Mouse (Mus musculus) intestine, embryonic 16.5 days (tissue): ENCODE measurements at regions not wholly inside any gene's neighbourhood (a gene's known extent, or its start where the extent isn't known, plus 50 kb on each side); places are given as distances from the start of the nearest gene placed in this dataset.

Experiments
- ATAC-seq: fragments of 200-750 bp; cut with Nextera tagmentation; 2 replicates; pipeline ENCODE4 v1.8.0; 2017; ENCODE audit warnings: moderate TSS enrichment, moderate library complexity
- H3K27ac ChIP-seq: fragments of 300-500 bp; sonication (generic); 2 replicates; pipeline ENCODE4 v1.5.1; 2014; ENCODE audit warnings: mild to moderate bottlenecking, low read length
- H3K27me3 ChIP-seq: fragments of 300-500 bp; sonication (generic); replicated peaks from 2 replicates; pipeline ENCODE4 v1.6.1; 2014; ENCODE audit warnings: low read length, control low read depth, mixed read lengths; ENCODE audit not compliant: control insufficient read depth, insufficient read depth
- H3K36me3 ChIP-seq: fragments of 300-500 bp; sonication (generic); 2 replicates; pipeline ENCODE4 v1.6.1; 2014; ENCODE audit warnings: low read length, control low read depth; ENCODE audit not compliant: control insufficient read depth, insufficient read depth
- H3K4me1 ChIP-seq: fragments of 300-500 bp; sonication (generic); 2 replicates; pipeline ENCODE4 v1.6.1; 2014; ENCODE audit warnings: low read length, control low read depth, mixed read lengths; ENCODE audit not compliant: control insufficient read depth, insufficient read depth
- H3K4me2 ChIP-seq: fragments of 300-500 bp; sonication (generic); 2 replicates; pipeline ENCODE4 v1.6.1; 2014; ENCODE audit warnings: low read depth, low read length, control low read depth
- H3K4me3 ChIP-seq: fragments of 300-500 bp; sonication (generic); 2 replicates; pipeline ENCODE4 v1.5.1; 2014; ENCODE audit warnings: mild to moderate bottlenecking, low read length
- H3K9ac ChIP-seq: fragments of 300-500 bp; sonication (generic); 2 replicates; pipeline ENCODE4 v1.6.1; 2014; ENCODE audit warnings: low read depth, low read length
- H3K9me3 ChIP-seq: fragments of 300-500 bp; sonication (generic); 2 replicates; pipeline ENCODE4 v1.6.1; 2016; ENCODE audit warnings: low read length, control low read depth; ENCODE audit not compliant: control insufficient read depth
- WGBS: fragments of 180-500 bp; shearing (Covaris S2); extraction: QIAGEN DNeasy Blood & Tissue Kit; methylation state at CpG from one replicate; pipeline ENCODE4 v1.1.7; 2014; 5-methylcytosine and 5-hydroxymethylcytosine counted together

- no peak for ATAC-seq
- Histone ChIP-seq H3K4me1 (no peaks in the 10 kb centered on the region), H3K27me3 (no peaks in the 10 kb centered on the region), H3K4me2 (no peak overlapping the region), H3K4me3 (no peak overlapping the region), H3K27ac (no peak overlapping the region), H3K9ac (no peak overlapping the region), H3K36me3 (no peaks in the 10 kb centered on the region), H3K9me3 (no peaks in the 10 kb centered on the region)
- 62% methylated on average over 10 of the region's 10 CpGs for WGBS
Observed at GRCm38 (mm10) chr1:57224425-57225104, 152.9 kb upstream of the 1700066M21Rik start.

GRCm38 (mm10) chr1:57243607-57244408 lies 133.6 kb upstream of the 1700066M21Rik start:
- Histone ChIP-seq H3K27ac (no peak overlapping the region), H3K4me1 (no peaks in the 10 kb centered on the region), H3K4me2 (no peak overlapping the region), H3K27me3 (no peaks in the 10 kb centered on the region), H3K4me3 (no peak overlapping the region), H3K36me3 (no peaks in the 10 kb centered on the region), H3K9ac (no peak overlapping the region), H3K9me3 (no peaks in the 10 kb centered on the region)
- no peak for ATAC-seq
- 73% methylated on average over 6 of the region's 6 CpGs for WGBS

- ATAC-seq = no peak
- Histone ChIP-seq H3K27me3 (no peaks in the 10 kb centered on the region), H3K27ac (no peak overlapping the region), H3K9ac (no peak overlapping the region), H3K4me2 (no peak overlapping the region), H3K4me3 (no peak overlapping the region), H3K9me3 (no peaks in the 10 kb centered on the region), H3K36me3 (no peaks in the 10 kb centered on the region), H3K4me1 (no peaks in the 10 kb centered on the region)
- WGBS = 59% methylated on average over 7 of the region's 7 CpGs
Observed at GRCm38 (mm10) chr1:57259626-57260025, 117.8 kb upstream of the 1700066M21Rik start.

- WGBS = 36% methylated on average over 12 of the region's 12 CpGs
- no peak overlapping the region for H3K27ac ChIP-seq
- H3K4me2 ChIP-seq = no peak overlapping the region
- H3K9me3 ChIP-seq = no peaks in the 10 kb centered on the region
- H3K9ac ChIP-seq = no peak overlapping the region
- no peak overlapping the region for H3K4me3 ChIP-seq
- no peak for ATAC-seq
- H3K27me3 ChIP-seq = no peaks in the 10 kb centered on the region
- no peaks in the 10 kb centered on the region; the same call in 1 of the 2 replicates for H3K4me1 ChIP-seq
- no peaks in the 10 kb centered on the region for H3K36me3 ChIP-seq
Observed at GRCm38 (mm10) chr1:57265012-57265760, 112.2 kb upstream of the 1700066M21Rik start.

DNA sequence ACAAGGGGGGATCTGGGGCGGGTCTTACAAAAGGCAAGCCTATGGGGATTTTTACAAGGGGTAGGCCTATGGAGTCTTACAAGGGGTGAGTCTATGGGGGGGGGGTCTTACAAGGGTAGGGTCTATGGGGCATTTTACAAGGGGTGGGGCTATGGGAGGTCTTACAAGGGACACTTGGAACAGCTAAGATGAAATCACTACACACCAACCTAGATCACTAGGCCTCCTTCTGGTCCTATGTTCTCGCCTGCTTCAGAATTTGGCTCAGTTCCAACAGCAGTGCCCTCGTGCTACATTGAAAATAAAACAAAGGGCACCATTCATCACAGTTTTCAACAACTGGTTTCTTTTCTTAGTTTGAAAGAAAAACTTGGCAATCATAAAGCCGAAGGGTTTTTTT lies 110.7 kb upstream of the 1700066M21Rik start:
- H3K27ac ChIP-seq = no peak overlapping the region
- H3K9me3 ChIP-seq = no peaks in the 10 kb centered on the region
- 45% methylated on average over 4 of the region's 4 CpGs for WGBS
- H3K4me3 ChIP-seq = no peak overlapping the region
- no peaks in the 10 kb centered on the region for H3K27me3 ChIP-seq
- no peaks in the 10 kb centered on the region; the same call in 1 of the 2 replicates for H3K4me1 ChIP-seq
- peak; percentile 44; the same call in 1 of the 2 replicates for ATAC-seq
- H3K36me3 ChIP-seq = no peaks in the 10 kb centered on the region
- H3K9ac ChIP-seq = no peak overlapping the region
- H3K4me2 ChIP-seq = no peak overlapping the region

DNA sequence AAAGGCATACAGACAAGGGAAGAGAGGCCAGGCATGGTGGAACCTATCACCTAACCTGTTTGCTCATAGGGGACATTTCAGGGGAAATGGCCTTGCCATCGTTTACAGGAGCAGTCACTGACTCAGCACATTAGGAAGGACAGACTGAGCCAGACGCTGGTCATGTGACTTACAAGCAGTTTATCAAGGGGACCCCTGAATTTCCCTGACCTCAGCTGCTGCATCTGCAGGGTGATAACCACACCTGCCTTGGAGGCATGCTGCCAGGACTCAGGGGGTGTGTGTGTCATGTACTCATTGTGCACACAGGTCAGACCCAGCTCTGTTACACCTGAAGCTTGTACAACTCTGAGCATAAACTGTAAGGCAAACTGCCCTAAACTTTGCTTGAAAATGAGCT lies 109.6 kb upstream of the 1700066M21Rik start:
- no peak overlapping the region for H3K4me3 ChIP-seq
- no peaks in the 10 kb centered on the region for H3K9me3 ChIP-seq
- 15% methylated on average over 2 of the region's 2 CpGs for WGBS
- 0 out of 2 replicates have a peak, but pooled peaks have one; percentile 18 for ATAC-seq
- no peak overlapping the region for H3K4me2 ChIP-seq
- no peaks in the 10 kb centered on the region for H3K27me3 ChIP-seq
- H3K9ac ChIP-seq = no peak overlapping the region
- H3K4me1 ChIP-seq = no peaks in the 10 kb centered on the region; the same call in 1 of the 2 replicates
- no peaks in the 10 kb centered on the region for H3K36me3 ChIP-seq
- H3K27ac ChIP-seq = no peak overlapping the region

GRCm38 (mm10) chr1:57269679-57270354 lies 107.6 kb upstream of the 1700066M21Rik start:
- Histone ChIP-seq H3K9me3 (no peaks in the 10 kb centered on the region), H3K4me3 (no peak overlapping the region), H3K27me3 (no peaks in the 10 kb centered on the region), H3K36me3 (no peaks in the 10 kb centered on the region), H3K4me1 (no peaks in the 10 kb centered on the region; the same call in 1 of the 2 replicates), H3K9ac (no peak overlapping the region), H3K27ac (no peak overlapping the region), H3K4me2 (no peak overlapping the region)
- 43% methylated on average over 13 of the region's 13 CpGs for WGBS
- peak; percentile 66; the same call in 1 of the 2 replicates for ATAC-seq

DNA sequence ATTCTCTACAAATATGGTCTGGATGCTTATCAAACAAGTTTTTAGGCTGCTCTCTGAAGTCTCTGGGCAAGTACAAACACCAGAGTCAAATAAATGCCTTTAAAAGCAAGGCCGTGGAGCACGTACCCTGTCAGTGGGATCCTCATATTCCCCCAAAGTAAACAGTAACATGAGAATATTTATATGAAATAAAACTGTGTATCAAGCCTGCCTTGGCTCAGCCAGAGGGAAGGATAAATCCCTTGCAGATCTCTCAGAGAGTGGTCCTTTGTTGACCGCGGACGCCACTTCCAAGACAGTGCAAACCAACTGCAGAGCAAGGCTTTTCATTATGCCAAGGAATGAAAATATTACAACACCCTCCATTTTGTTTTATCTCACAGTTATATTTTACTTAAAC lies 104.8 kb upstream of the 1700066M21Rik start:
- H3K4me3 ChIP-seq = no peak overlapping the region
- no peaks in the 10 kb centered on the region for H3K27me3 ChIP-seq
- H3K27ac ChIP-seq = no peak overlapping the region
- H3K4me2 ChIP-seq = no peak overlapping the region
- ATAC-seq = no peak
- no peaks in the 10 kb centered on the region for H3K36me3 ChIP-seq
- no peak overlapping the region for H3K9ac ChIP-seq
- WGBS = 54% methylated on average over 5 of the region's 5 CpGs
- no peaks in the 10 kb centered on the region for H3K9me3 ChIP-seq
- H3K4me1 ChIP-seq = no peaks in the 10 kb centered on the region; the same call in 1 of the 2 replicates

DNA sequence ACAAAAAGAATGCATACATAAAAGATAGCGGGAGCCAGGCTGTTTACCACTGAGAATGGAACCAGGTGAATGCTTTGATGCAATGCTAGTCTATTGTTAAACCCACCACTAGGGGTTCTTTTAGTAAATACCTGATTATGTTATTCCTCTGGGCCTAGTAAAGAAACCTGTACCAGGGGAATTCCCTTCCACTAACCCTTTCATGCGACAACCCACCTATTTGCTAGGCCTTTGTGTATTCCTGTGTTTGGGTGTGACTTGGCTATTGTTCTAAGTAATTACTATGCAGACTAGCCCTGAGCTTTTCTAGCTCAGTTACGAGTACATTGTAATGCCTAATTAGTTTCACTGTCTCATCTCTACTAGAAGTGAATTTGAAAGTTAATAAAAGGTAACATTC lies 95.9 kb upstream of the 1700066M21Rik start:
- H3K4me3 ChIP-seq = no peak overlapping the region
- no peak overlapping the region for H3K9ac ChIP-seq
- ATAC-seq = no peak
- no peak overlapping the region for H3K4me2 ChIP-seq
- no peaks in the 10 kb centered on the region for H3K9me3 ChIP-seq
- H3K36me3 ChIP-seq = no peaks in the 10 kb centered on the region
- no peak overlapping the region for H3K27ac ChIP-seq
- H3K4me1 ChIP-seq = no peaks in the 10 kb centered on the region
- no peaks in the 10 kb centered on the region for H3K27me3 ChIP-seq
- 96% methylated on average over 3 of the region's 3 CpGs for WGBS
